Mouse (Mus musculus): ENCODE measurements at regions not wholly inside any gene's neighbourhood (a gene's known extent, or its start where the extent isn't known, plus 50 kb on each side); places are given as distances from the start of the nearest gene placed in this dataset.

DNA sequence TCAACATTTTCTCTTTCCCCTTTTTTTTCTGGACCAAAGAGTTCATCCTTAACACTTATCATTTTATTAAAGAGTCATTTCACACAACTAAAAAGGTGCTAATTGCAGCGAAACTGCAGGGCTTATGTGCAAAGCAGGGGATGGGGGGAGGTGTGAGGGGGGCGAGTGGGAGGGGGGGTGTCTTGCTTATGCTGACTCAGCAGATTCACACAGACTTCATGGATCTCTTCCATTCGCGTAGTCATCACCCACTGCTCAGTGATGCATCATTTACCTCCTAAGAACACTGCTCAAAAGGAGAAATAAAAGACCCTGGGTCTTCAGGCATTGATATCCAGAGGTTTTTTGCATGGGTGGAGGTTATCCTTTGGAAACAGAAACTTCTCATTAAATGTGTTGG lies 800.3 kb upstream of the Jmjd1c start:
- no peak overlapping the region for H3K4me3 ChIP-seq (ENCODE audit: low read length)
- H3K9ac ChIP-seq (ENCODE audit: low read depth, low read length) = no peak overlapping the region
- no peaks in the 10 kb centered on the region for H3K36me3 ChIP-seq (ENCODE audit: control insufficient read depth, insufficient read depth, low read length)
- H3K27ac ChIP-seq (ENCODE audit: low read depth, low read length) = no peak overlapping the region
- ATAC-seq (ENCODE audit: low FRiP score, low TSS enrichment) = no peak
- H3K4me2 ChIP-seq (replicated peaks; ENCODE audit: low read depth, low read length) = no peak overlapping the region
- no peaks in the 10 kb centered on the region for H3K27me3 ChIP-seq (ENCODE audit: control insufficient read depth, insufficient read depth, low read length)
- no peaks in the 10 kb centered on the region for H3K4me1 ChIP-seq (ENCODE audit: control insufficient read depth, insufficient read depth, low read length)
- 69% methylated on average over 4 of the region's 4 CpGs for WGBS
- no peaks in the 10 kb centered on the region for H3K9me3 ChIP-seq (ENCODE audit: control insufficient read depth, low read length)

DNA sequence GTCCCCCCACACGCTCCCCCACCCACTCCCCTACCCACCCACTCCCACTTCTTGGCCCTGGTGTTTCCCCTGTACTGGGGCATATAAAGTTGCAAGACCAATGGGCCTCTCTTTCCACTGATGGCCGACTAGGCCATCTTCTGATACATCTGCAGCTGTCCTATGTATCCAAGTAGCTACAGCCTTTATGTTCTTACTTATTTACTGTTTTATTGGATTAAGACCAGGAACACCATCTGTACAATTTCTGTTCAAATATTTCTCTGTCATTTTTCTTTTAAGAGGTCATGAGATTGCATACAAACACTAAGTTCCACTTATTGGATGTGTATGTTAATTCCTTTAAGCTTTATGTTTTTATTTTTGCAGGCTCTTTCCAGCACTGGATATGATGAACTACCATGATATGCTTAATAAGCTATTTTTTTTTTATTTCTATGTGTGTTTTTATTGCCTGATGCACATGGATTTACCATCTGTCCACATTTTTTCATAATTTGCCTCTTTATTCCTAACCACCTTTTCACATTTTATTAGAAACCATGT lies 792.6 kb upstream of the Jmjd1c start:
- Histone ChIP-seq H3K4me1 (ENCODE audit: control insufficient read depth, insufficient read depth, low read length) (no peaks in the 10 kb centered on the region), H3K9me3 (ENCODE audit: control insufficient read depth, low read length) (no peaks in the 10 kb centered on the region), H3K9ac (ENCODE audit: low read depth, low read length) (no peak overlapping the region), H3K4me2 (replicated peaks; ENCODE audit: low read depth, low read length) (no peak overlapping the region), H3K27me3 (ENCODE audit: control insufficient read depth, insufficient read depth, low read length) (no peaks in the 10 kb centered on the region), H3K27ac (ENCODE audit: low read depth, low read length) (no peak overlapping the region), H3K36me3 (ENCODE audit: control insufficient read depth, insufficient read depth, low read length) (no peaks in the 10 kb centered on the region), H3K4me3 (ENCODE audit: low read length) (no peak overlapping the region)
- WGBS = 82% methylated on average over 2 of the region's 2 CpGs
- ATAC-seq (ENCODE audit: low FRiP score, low TSS enrichment) = no peak

DNA sequence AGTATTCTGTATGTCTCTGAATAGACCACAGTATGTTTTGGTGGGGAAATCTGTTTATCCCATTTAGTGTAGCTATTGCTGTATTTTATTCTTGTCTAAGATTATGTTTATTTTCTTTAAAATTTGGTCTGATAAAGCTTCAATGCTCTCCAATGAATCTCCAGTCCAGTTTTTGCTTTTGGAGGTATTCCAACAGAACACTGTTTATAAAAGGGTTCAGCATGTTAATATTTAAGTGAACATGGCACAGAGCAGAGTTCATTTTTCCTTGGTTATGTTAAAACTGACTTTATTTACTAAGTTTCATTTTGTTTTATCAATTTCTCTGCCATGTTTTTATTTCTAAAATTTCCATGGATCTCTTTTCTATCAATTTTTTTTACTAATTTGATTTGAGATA lies 791.0 kb upstream of the Jmjd1c start:
- ATAC-seq (ENCODE audit: low FRiP score, low TSS enrichment) = no peak
- no peaks in the 10 kb centered on the region for H3K36me3 ChIP-seq (ENCODE audit: control insufficient read depth, insufficient read depth, low read length)
- H3K9ac ChIP-seq (ENCODE audit: low read depth, low read length) = no peak overlapping the region
- H3K27me3 ChIP-seq (ENCODE audit: control insufficient read depth, insufficient read depth, low read length) = no peaks in the 10 kb centered on the region
- H3K4me3 ChIP-seq (ENCODE audit: low read length) = no peak overlapping the region
- no peak overlapping the region for H3K27ac ChIP-seq (ENCODE audit: low read depth, low read length)
- no peaks in the 10 kb centered on the region for H3K9me3 ChIP-seq (ENCODE audit: control insufficient read depth, low read length)
- H3K4me1 ChIP-seq (ENCODE audit: control insufficient read depth, insufficient read depth, low read length) = no peaks in the 10 kb centered on the region
- no peak overlapping the region for H3K4me2 ChIP-seq (replicated peaks; ENCODE audit: low read depth, low read length)

DNA sequence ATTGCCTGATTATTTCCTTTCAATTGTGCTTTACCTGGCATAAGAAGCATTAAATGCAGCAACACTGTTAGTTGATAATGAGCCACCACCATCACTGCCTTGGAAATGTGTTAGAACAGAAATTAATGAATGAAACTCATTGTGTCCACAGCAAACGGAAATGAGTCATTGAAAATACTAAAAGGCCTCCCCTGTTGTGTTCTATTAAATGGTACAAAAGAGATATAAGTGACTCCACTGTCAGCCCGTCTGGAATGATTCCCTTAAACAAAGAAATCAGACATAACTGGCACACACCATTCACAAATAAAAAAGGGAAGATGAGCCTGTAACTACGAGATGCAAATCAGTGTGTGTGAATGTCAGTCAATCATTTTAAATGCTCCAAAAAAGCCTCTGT lies 764.8 kb upstream of the Jmjd1c start:
- Histone ChIP-seq H3K36me3 (ENCODE audit: control insufficient read depth, insufficient read depth, low read length) (no peaks in the 10 kb centered on the region), H3K9me3 (ENCODE audit: control insufficient read depth, low read length) (no peaks in the 10 kb centered on the region), H3K4me1 (ENCODE audit: control insufficient read depth, insufficient read depth, low read length) (no peaks in the 10 kb centered on the region), H3K9ac (ENCODE audit: low read depth, low read length) (no peak overlapping the region), H3K27me3 (ENCODE audit: control insufficient read depth, insufficient read depth, low read length) (no peaks in the 10 kb centered on the region), H3K4me2 (replicated peaks; ENCODE audit: low read depth, low read length) (no peak overlapping the region), H3K4me3 (ENCODE audit: low read length) (no peak overlapping the region), H3K27ac (ENCODE audit: low read depth, low read length) (no peak overlapping the region)
- 73% methylated on average over 3 of the region's 3 CpGs for WGBS
- no peak for ATAC-seq (ENCODE audit: low FRiP score, low TSS enrichment)

DNA sequence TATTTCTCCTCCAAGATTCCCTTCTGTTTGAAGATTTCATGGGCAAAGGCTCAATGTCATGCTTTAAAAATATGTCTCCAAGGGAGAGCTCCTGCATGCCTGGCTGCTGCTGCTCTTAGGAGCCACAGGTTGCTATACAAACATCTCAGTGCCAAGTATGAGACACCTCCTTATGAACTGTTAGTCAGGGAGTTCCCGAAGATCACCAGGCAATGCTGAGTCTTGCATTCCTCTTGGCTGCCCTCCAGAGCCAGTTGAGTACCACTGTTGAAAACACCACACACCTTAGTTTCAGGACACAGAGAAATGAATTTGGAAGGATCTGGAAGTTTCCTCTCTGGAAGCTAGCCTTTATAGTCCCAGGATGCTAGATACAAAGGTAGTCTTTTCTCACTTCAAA lies 757.9 kb upstream of the Jmjd1c start:
- 52% methylated on average over 1 of the region's 1 CpGs for WGBS
- H3K4me2 ChIP-seq (replicated peaks; ENCODE audit: low read depth, low read length) = no peak overlapping the region
- H3K9me3 ChIP-seq (ENCODE audit: control insufficient read depth, low read length) = no peaks in the 10 kb centered on the region
- no peak overlapping the region for H3K4me3 ChIP-seq (ENCODE audit: low read length)
- H3K36me3 ChIP-seq (ENCODE audit: control insufficient read depth, insufficient read depth, low read length) = no peaks in the 10 kb centered on the region
- H3K27me3 ChIP-seq (ENCODE audit: control insufficient read depth, insufficient read depth, low read length) = no peaks in the 10 kb centered on the region
- no peak for ATAC-seq (ENCODE audit: low FRiP score, low TSS enrichment)
- no peak overlapping the region for H3K27ac ChIP-seq (ENCODE audit: low read depth, low read length)
- H3K9ac ChIP-seq (ENCODE audit: low read depth, low read length) = no peak overlapping the region
- H3K4me1 ChIP-seq (ENCODE audit: control insufficient read depth, insufficient read depth, low read length) = no peaks in the 10 kb centered on the region

DNA sequence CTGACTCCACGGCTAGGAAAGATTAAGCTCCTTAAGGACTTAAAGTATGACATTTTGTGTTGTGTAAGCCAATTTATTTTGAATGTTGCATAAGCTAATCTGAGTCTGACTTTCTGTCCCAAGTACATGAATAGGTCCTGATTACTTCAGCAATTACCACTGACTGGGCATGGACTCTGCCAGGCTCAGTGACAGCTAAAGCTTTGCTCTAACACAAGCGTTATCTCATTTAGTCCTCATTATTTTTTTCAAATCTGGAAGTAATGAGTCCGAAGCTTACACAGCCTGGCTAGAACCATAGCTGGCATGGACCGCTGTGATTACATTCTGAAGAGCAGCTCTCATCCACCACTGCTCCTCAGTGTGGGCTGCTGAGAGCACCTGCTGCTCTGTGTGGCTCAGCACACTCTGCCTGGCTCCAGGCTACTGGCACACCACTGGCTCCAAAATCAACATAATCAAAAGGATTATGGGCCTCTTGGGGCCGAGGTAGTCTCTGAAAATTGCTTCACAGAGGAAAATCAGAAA lies 753.0 kb upstream of the Jmjd1c start:
- H3K4me2 ChIP-seq (replicated peaks; ENCODE audit: low read depth, low read length) = no peak overlapping the region
- H3K4me1 ChIP-seq (ENCODE audit: control insufficient read depth, insufficient read depth, low read length) = no peaks in the 10 kb centered on the region
- H3K9ac ChIP-seq (ENCODE audit: low read depth, low read length) = no peak overlapping the region
- no peaks in the 10 kb centered on the region for H3K9me3 ChIP-seq (ENCODE audit: control insufficient read depth, low read length)
- no peak for ATAC-seq (ENCODE audit: low FRiP score, low TSS enrichment)
- no peak overlapping the region for H3K4me3 ChIP-seq (ENCODE audit: low read length)
- WGBS = 82% methylated on average over 5 of the region's 5 CpGs
- H3K36me3 ChIP-seq (ENCODE audit: control insufficient read depth, insufficient read depth, low read length) = no peaks in the 10 kb centered on the region
- no peaks in the 10 kb centered on the region for H3K27me3 ChIP-seq (ENCODE audit: control insufficient read depth, insufficient read depth, low read length)
- no peak overlapping the region for H3K27ac ChIP-seq (ENCODE audit: low read depth, low read length)

DNA sequence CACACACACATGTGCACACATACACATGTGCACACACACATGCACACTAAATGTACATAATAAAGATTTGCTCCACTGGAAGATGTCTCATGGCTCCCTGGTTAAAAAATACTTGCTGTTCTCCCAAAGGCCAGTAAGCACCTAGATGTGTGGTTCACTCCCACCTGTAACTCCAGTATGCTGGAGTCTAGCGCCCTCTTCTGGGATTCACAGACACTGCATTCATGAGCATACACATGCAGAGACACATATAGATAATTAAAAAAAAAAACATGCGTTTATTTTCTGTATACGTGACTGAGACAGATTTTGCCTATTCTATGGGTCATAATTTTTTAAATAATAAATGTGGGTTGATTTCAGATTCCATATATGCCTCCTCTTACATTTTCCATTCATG lies 747.5 kb upstream of the Jmjd1c start:
- no peak overlapping the region for H3K4me3 ChIP-seq (ENCODE audit: low read length)
- no peaks in the 10 kb centered on the region for H3K36me3 ChIP-seq (ENCODE audit: control insufficient read depth, insufficient read depth, low read length)
- H3K9ac ChIP-seq (ENCODE audit: low read depth, low read length) = no peak overlapping the region
- ATAC-seq (ENCODE audit: low FRiP score, low TSS enrichment) = no peak
- WGBS = 78% methylated on average over 3 of the region's 3 CpGs
- no peaks in the 10 kb centered on the region for H3K4me1 ChIP-seq (ENCODE audit: control insufficient read depth, insufficient read depth, low read length)
- H3K27ac ChIP-seq (ENCODE audit: low read depth, low read length) = no peak overlapping the region
- H3K9me3 ChIP-seq (ENCODE audit: control insufficient read depth, low read length) = no peaks in the 10 kb centered on the region
- H3K4me2 ChIP-seq (replicated peaks; ENCODE audit: low read depth, low read length) = no peak overlapping the region
- H3K27me3 ChIP-seq (ENCODE audit: control insufficient read depth, insufficient read depth, low read length) = no peaks in the 10 kb centered on the region

DNA sequence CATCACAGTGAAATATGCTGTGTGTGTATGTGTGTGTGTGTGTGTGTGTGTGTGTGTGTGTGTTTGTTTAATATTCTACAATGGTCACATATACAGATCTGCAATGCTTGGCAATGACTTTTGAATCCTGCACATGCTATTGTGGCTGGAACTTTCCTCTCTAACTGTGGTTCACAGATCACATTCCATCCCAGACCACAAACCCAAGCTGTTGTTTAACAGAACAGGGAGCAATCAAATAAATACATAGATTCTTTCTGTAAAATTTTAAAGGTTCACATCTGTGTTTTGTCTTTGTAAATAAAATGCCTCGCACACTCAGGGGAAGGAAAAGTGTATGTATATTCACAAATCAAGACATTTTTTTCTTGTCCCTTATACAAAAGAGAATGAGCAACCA lies 744.9 kb upstream of the Jmjd1c start:
- no peaks in the 10 kb centered on the region for H3K9me3 ChIP-seq (ENCODE audit: control insufficient read depth, low read length)
- H3K9ac ChIP-seq (ENCODE audit: low read depth, low read length) = no peak overlapping the region
- no peaks in the 10 kb centered on the region for H3K27me3 ChIP-seq (ENCODE audit: control insufficient read depth, insufficient read depth, low read length)
- H3K27ac ChIP-seq (ENCODE audit: low read depth, low read length) = no peak overlapping the region
- 69% methylated on average over 1 of the region's 1 CpGs for WGBS
- no peak for ATAC-seq (ENCODE audit: low FRiP score, low TSS enrichment)
- no peak overlapping the region for H3K4me2 ChIP-seq (replicated peaks; ENCODE audit: low read depth, low read length)
- no peaks in the 10 kb centered on the region for H3K36me3 ChIP-seq (ENCODE audit: control insufficient read depth, insufficient read depth, low read length)
- H3K4me3 ChIP-seq (ENCODE audit: low read length) = no peak overlapping the region
- no peaks in the 10 kb centered on the region for H3K4me1 ChIP-seq (ENCODE audit: control insufficient read depth, insufficient read depth, low read length)

DNA sequence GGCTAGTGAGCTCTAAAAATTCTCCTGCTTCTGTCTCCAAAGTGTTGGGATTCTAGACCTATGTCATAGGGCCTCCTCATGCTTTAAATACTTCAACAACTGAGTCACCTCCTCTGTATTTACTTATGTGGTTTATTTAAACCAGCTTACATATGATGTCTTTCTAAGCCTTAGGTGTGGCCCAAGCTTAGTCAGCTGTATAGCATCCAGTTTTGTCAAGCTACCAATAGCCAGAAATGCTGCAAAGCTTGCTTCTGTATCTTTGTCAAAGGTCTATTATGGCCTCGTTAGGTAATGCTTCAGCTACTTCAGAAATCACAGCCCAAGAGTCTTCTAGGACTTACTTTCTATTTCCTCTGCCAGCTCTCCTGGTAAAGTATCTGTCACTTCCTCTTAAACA lies 741.9 kb upstream of the Jmjd1c start:
- 89% methylated on average over 1 of the region's 1 CpGs for WGBS
- H3K4me3 ChIP-seq (ENCODE audit: low read length) = no peak overlapping the region
- H3K4me1 ChIP-seq (ENCODE audit: control insufficient read depth, insufficient read depth, low read length) = no peaks in the 10 kb centered on the region
- no peaks in the 10 kb centered on the region for H3K9me3 ChIP-seq (ENCODE audit: control insufficient read depth, low read length)
- ATAC-seq (ENCODE audit: low FRiP score, low TSS enrichment) = no peak
- no peak overlapping the region for H3K27ac ChIP-seq (ENCODE audit: low read depth, low read length)
- H3K36me3 ChIP-seq (ENCODE audit: control insufficient read depth, insufficient read depth, low read length) = no peaks in the 10 kb centered on the region
- no peaks in the 10 kb centered on the region for H3K27me3 ChIP-seq (ENCODE audit: control insufficient read depth, insufficient read depth, low read length)
- H3K9ac ChIP-seq (ENCODE audit: low read depth, low read length) = no peak overlapping the region
- H3K4me2 ChIP-seq (replicated peaks; ENCODE audit: low read depth, low read length) = no peak overlapping the region
